Mouse (Mus musculus) liver, embryonic 12.5 days (tissue): Measurements from ENCODE around the gene Ppp1ca. TPM values are rescaled to one million over a fixed set of nuclear protein-coding genes. Genes with fewer than 3 reads are reported as not detected.

Experiments used
- ATAC-seq: fragments of 200-750 bp; cut with Nextera tagmentation; 2 replicates; pipeline ENCODE4 v1.8.0; 2017; ENCODE audit warnings: moderate number of reproducible peaks, mild to moderate bottlenecking, moderate library complexity
- H3K27ac ChIP-seq: fragments of 300-500 bp; sonication (generic); 2 replicates; pipeline ENCODE4 v1.5.1; 2016; ENCODE audit warnings: mild to moderate bottlenecking
- H3K27me3 ChIP-seq: fragments of 300-500 bp; sonication (generic); replicated peaks from 2 replicates; pipeline ENCODE4 v1.6.1; 2016; ENCODE audit warnings: mild to moderate bottlenecking, moderate library complexity
- H3K36me3 ChIP-seq: fragments of 300-500 bp; sonication (generic); 2 replicates; pipeline ENCODE4 v1.6.1; 2016; ENCODE audit warnings: mild to moderate bottlenecking, moderate library complexity
- H3K4me1 ChIP-seq: fragments of 300-500 bp; sonication (generic); 2 replicates; pipeline ENCODE4 v1.6.1; 2016
- H3K4me2 ChIP-seq: fragments of 300-500 bp; sonication (generic); 2 replicates; pipeline ENCODE4 v1.6.1; 2016; ENCODE audit warnings: mild to moderate bottlenecking, moderate library complexity
- H3K4me3 ChIP-seq: fragments of 300-500 bp; sonication (generic); 2 replicates; pipeline ENCODE4 v1.5.1; 2016; ENCODE audit warnings: mild to moderate bottlenecking, moderate library complexity
- H3K9ac ChIP-seq: fragments of 300-500 bp; sonication (generic); 2 replicates; pipeline ENCODE4 v1.6.1; 2016; ENCODE audit warnings: mild to moderate bottlenecking, moderate library complexity
- H3K9me3 ChIP-seq: fragments of 300-500 bp; sonication (generic); replicated peaks from 2 replicates; pipeline ENCODE4 v1.6.1; 2016; ENCODE audit warnings: mild to moderate bottlenecking, moderate library complexity
- WGBS: fragments of 180-500 bp; shearing (Covaris S2); methylation state at CpG from one replicate; pipeline ENCODE4 v1.1.7; 2016; ENCODE audit not compliant: insufficient replicate concordance; 5-methylcytosine and 5-hydroxymethylcytosine counted together
- polyA plus RNA-seq: library from polyadenylated mRNA; unstranded; fragments of >200 nt; fragmentation: Nextera tagmentation; extraction: Ambion mirVana; gene quantifications from 2 replicates; pipeline ENCODE4 v1.2.1, GENCODE M21; 2016

Gene Ppp1ca
- polyA plus RNA-seq, 1 experiment from 2014 or later, result 577 TPM

DNA sequence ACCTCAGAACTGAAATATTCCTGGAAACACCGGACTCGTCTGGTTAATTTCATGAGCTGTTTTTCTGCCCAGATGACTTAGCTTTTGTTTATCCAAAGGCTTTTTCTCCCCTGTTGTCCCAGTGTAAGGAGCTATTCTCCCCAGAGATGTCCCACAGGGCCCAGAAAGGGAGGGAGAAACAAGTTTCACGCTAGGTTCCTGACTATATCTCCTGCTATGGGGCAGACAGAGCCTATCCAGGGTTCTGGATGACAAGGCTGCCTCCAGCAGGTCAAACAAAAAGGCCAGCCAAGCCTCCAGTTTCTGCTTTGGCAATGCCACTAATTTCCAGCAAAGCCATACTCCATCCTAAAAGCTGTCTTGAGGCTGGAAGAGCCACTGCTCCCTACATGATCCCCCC lies 26.0 kb downstream of the Ppp1ca start:
- peaks cover 98% of the 10 kb centered on the region for H3K27me3 ChIP-seq
- peaks cover 78% of the 10 kb centered on the region for H3K4me1 ChIP-seq
- no peak overlapping the region for H3K4me3 ChIP-seq
- H3K27ac ChIP-seq, result no peak overlapping the region
- no peak overlapping the region for H3K4me2 ChIP-seq
- 54% methylated on average over 3 of the region's 3 CpGs for WGBS
- no peak for ATAC-seq
- no peaks in the 10 kb centered on the region for H3K9me3 ChIP-seq
- no peak overlapping the region for H3K9ac ChIP-seq
- H3K36me3 ChIP-seq, result no peaks in the 10 kb centered on the region

GRCm38 (mm10) chr19:4218293-4218692 lies 26.4 kb downstream of the Ppp1ca start:
- no peak for ATAC-seq
- H3K27ac ChIP-seq, result no peak overlapping the region
- H3K4me2 ChIP-seq, result no peak overlapping the region
- peaks cover 97% of the 10 kb centered on the region for H3K27me3 ChIP-seq
- WGBS, result 81% methylated on average over 11 of the region's 11 CpGs
- H3K4me3 ChIP-seq, result no peak overlapping the region
- H3K36me3 ChIP-seq, result no peaks in the 10 kb centered on the region
- H3K9me3 ChIP-seq, result no peaks in the 10 kb centered on the region
- peaks cover 79% of the 10 kb centered on the region for H3K4me1 ChIP-seq
- H3K9ac ChIP-seq, result no peak overlapping the region

- Histone ChIP-seq H3K36me3 (no peaks in the 10 kb centered on the region), H3K4me2 (no peak overlapping the region), H3K27me3 (peaks cover 97% of the 10 kb centered on the region), H3K9me3 (no peaks in the 10 kb centered on the region), H3K4me1 (peaks cover 79% of the 10 kb centered on the region), H3K4me3 (no peak overlapping the region), H3K27ac (no peak overlapping the region), H3K9ac (no peak overlapping the region)
- no peak for ATAC-seq
- 12% methylated on average over 1 of the region's 1 CpGs for WGBS
Observed at GRCm38 (mm10) chr19:4218784-4219183, 26.9 kb downstream of the Ppp1ca start.

DNA sequence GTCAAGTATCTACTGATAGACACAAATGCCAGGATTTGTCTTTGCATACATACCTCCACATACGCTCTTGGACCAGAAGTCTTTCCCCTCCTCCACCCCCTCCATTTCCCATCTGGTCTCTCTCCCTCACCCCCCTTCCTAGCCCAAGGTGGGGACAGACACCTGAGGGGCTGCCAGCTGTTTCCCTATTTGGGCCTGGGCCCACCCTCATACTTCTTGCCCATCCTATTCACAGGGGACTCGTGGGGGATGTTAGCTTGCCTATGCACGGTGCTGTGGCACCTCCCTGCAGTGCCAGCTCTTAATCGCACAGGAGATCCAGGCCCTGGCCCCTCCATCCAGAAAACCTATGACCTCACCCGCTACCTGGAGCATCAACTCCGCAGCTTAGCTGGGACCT lies 28.1 kb downstream of the Ppp1ca start:
- WGBS, result 78% methylated on average over 6 of the region's 6 CpGs
- H3K4me3 ChIP-seq, result no peak overlapping the region
- H3K4me2 ChIP-seq, result no peak overlapping the region
- ATAC-seq, result no peak
- no peaks in the 10 kb centered on the region for H3K36me3 ChIP-seq
- no peaks in the 10 kb centered on the region for H3K9me3 ChIP-seq
- peaks cover 90% of the 10 kb centered on the region for H3K27me3 ChIP-seq
- peaks cover 67% of the 10 kb centered on the region for H3K4me1 ChIP-seq
- no peak overlapping the region for H3K9ac ChIP-seq
- H3K27ac ChIP-seq, result no peak overlapping the region

- Histone ChIP-seq H3K4me1 (peaks cover 63% of the 10 kb centered on the region), H3K27me3 (peaks cover 88% of the 10 kb centered on the region), H3K9ac (peak overlapping the region; percentile 18; the same call in 1 of the 2 replicates), H3K4me2 (peak overlapping the region; percentile 5; the same call in 1 of the 2 replicates), H3K36me3 (no peaks in the 10 kb centered on the region), H3K9me3 (no peaks in the 10 kb centered on the region), H3K4me3 (no peak overlapping the region), H3K27ac (no peak overlapping the region)
- ATAC-seq, result peak; percentile 49; the same call in 1 of the 2 replicates
- WGBS, result 40% methylated on average over 4 of the region's 4 CpGs
Observed at GRCm38 (mm10) chr19:4220416-4220815, 28.6 kb downstream of the Ppp1ca start.

GRCm38 (mm10) chr19:4220957-4221743 lies 29.3 kb downstream of the Ppp1ca start:
- 31% methylated on average over 14 of the region's 14 CpGs for WGBS
- Histone ChIP-seq H3K4me3 (no peak overlapping the region), H3K4me2 (0 out of 2 replicates have a peak overlapping the region, but pooled peaks have one; percentile 5), H3K27ac (0 out of 2 replicates have a peak overlapping the region, but pooled peaks have one; percentile 18), H3K27me3 (peaks cover 86% of the 10 kb centered on the region), H3K9ac (0 out of 2 replicates have a peak overlapping the region, but pooled peaks have one; percentile 18), H3K9me3 (no peaks in the 10 kb centered on the region), H3K4me1 (peaks cover 60% of the 10 kb centered on the region), H3K36me3 (no peaks in the 10 kb centered on the region)
- no peak for ATAC-seq

GRCm38 (mm10) chr19:4222165-4222564 lies 30.3 kb downstream of the Ppp1ca start:
- no peak overlapping the region for H3K9ac ChIP-seq
- no peaks in the 10 kb centered on the region for H3K36me3 ChIP-seq
- H3K9me3 ChIP-seq, result no peaks in the 10 kb centered on the region
- peaks cover 50% of the 10 kb centered on the region for H3K4me1 ChIP-seq
- no peak overlapping the region for H3K4me2 ChIP-seq
- H3K27me3 ChIP-seq, result peaks cover 86% of the 10 kb centered on the region
- H3K27ac ChIP-seq, result no peak overlapping the region
- no peak for ATAC-seq
- 57% methylated on average over 11 of the region's 11 CpGs for WGBS
- no peak overlapping the region for H3K4me3 ChIP-seq

DNA sequence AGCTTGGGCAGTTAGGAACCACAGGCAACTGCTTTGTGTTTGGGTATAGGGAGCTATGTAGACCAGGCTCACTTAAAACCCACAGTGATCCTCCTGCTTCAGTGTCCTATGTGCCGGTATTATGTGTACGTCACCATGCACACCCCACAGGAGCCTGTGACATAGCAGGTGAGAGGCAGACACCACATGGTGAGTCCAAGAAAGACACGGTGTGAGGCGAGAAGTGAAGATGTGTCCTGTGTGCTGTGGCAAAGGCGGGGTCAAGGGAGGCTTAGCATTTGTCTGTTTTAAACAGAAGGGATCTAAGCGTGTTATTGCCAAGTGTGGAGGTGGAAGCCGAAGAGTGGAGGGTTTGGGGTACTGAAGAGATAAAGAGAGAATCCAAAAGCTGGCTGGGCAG lies 34.9 kb downstream of the Ppp1ca start:
- H3K27ac ChIP-seq, result no peak overlapping the region
- ATAC-seq, result no peak
- 77% methylated on average over 7 of the region's 7 CpGs for WGBS
- no peak overlapping the region for H3K4me2 ChIP-seq
- no peak overlapping the region for H3K4me3 ChIP-seq
- H3K9me3 ChIP-seq, result no peaks in the 10 kb centered on the region
- H3K4me1 ChIP-seq, result peaks cover 53% of the 10 kb centered on the region
- no peak overlapping the region for H3K9ac ChIP-seq
- H3K36me3 ChIP-seq, result no peaks in the 10 kb centered on the region
- H3K27me3 ChIP-seq, result peaks cover 62% of the 10 kb centered on the region

- Histone ChIP-seq H3K27ac (no peak overlapping the region), H3K4me3 (no peak overlapping the region), H3K9ac (no peak overlapping the region), H3K4me1 (peaks cover 52% of the 10 kb centered on the region), H3K4me2 (no peak overlapping the region), H3K36me3 (no peaks in the 10 kb centered on the region), H3K9me3 (no peaks in the 10 kb centered on the region), H3K27me3 (peaks cover 55% of the 10 kb centered on the region)
- ATAC-seq, result no peak
- WGBS, result 54% methylated on average over 5 of the region's 5 CpGs
Observed at GRCm38 (mm10) chr19:4227446-4227845, 35.6 kb downstream of the Ppp1ca start.

DNA sequence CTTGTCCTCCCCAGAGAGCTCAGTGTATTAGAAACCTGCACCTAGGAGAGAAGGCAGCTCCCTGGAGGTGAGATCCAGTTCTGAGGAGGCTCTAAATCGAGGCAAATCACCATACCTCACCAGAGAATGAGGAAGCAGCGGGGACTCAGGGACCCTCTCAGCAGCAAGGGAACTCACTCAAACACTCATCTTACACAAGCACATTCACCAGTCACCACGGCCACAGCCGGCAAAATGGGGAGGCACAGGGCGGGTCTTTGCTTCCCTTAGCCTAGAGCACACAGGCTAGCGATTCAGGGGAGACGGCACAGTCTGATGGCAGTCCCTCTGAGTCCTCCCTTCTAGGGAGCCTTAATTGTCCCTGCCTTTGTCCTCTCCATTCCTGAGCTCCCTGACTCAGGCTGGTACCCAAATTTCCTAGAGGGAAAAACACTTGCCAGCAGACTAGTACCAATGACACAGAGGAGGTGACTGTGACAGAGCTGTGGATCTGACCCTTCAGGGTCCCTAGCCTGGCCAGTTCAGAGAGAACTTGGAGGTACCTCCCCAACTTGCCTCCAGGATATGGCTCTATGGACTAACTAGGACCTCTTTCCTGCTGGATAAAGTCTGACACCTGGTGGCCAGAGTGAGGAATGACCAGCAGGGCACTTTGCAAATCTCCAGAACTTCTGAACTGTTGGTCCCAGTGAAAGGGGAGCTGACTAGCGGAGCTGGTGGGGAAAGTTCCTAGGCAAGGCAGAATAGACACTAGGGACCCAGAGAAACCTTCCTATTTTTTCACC lies 36.2 kb downstream of the Ppp1ca start:
- H3K36me3 ChIP-seq, result no peaks in the 10 kb centered on the region
- no peaks in the 10 kb centered on the region for H3K9me3 ChIP-seq
- no peak for ATAC-seq
- no peak overlapping the region for H3K4me2 ChIP-seq
- H3K4me1 ChIP-seq, result peaks cover 54% of the 10 kb centered on the region
- H3K9ac ChIP-seq, result no peak overlapping the region
- WGBS, result 11% methylated on average over 8 of the region's 8 CpGs
- H3K4me3 ChIP-seq, result no peak overlapping the region
- no peak overlapping the region for H3K27ac ChIP-seq
- H3K27me3 ChIP-seq, result peaks cover 49% of the 10 kb centered on the region

DNA sequence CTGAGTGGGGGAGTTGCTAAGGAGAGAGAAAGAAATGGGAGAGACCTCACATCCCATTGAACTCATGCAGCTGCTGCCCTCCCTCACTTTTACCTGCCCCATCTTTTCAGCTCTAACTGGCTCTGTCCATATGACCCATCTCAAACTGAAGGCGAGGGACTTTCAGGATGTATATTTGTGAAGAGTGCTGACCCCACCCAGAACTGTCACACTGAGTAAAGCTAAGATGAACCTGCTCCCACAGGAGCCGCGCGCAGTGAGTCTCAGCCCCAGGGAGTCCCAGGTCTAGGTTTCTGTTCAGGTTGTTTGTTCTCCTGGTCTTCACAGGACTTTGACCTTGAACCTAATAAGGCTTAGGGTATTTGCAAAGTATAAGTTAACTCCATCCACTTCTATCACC lies 37.0 kb downstream of the Ppp1ca start:
- H3K9me3 ChIP-seq, result no peaks in the 10 kb centered on the region
- ATAC-seq, result no peak
- H3K9ac ChIP-seq, result no peak overlapping the region
- no peak overlapping the region for H3K27ac ChIP-seq
- H3K27me3 ChIP-seq, result peaks cover 43% of the 10 kb centered on the region
- no peak overlapping the region for H3K4me2 ChIP-seq
- H3K4me1 ChIP-seq, result peaks cover 51% of the 10 kb centered on the region
- 73% methylated on average over 4 of the region's 4 CpGs for WGBS
- H3K4me3 ChIP-seq, result no peak overlapping the region
- no peaks in the 10 kb centered on the region for H3K36me3 ChIP-seq

DNA sequence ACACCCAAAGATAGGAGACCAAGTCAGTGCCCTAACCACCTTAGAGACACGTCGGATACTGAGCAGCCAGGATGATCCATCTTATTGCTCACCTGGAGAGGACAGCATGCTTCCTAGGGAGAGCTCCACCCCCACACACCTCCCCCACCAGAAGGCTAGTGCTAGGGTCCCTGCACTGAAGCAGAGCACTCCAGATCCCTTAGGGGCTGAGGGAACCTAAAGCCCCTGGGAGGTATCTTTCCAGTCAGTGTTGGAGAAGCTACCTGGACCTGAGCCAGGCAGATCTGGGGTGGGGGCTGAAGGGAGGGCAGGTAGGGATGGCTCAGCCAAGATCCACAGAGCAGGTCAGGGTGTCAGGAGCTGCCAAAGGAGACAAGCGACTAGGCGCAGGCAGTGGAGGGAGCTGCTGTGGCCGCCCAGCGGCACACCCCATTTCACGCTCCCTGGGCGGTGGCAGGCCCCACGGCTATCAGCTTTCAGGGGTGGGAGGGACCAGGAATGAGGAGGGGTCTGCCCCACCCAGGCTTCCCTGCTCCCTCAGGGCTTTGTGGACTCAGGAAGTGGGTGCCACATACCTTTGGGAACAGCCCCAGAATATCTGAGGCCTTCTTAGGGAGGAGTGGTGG lies 37.7 kb downstream of the Ppp1ca start:
- Histone ChIP-seq H3K4me2 (no peak overlapping the region), H3K36me3 (no peaks in the 10 kb centered on the region), H3K9ac (no peak overlapping the region), H3K27me3 (peaks cover 46% of the 10 kb centered on the region), H3K4me3 (no peak overlapping the region), H3K9me3 (no peaks in the 10 kb centered on the region), H3K4me1 (peaks cover 51% of the 10 kb centered on the region), H3K27ac (no peak overlapping the region)
- 51% methylated on average over 9 of the region's 9 CpGs for WGBS
- no peak for ATAC-seq
